Mouse (Mus musculus): ENCODE results near the gene Tspan4.

GRCm38 (mm10) chr7:141525580-141525925 is 50.5 kb downstream of the Tspan4 start:
- TF ChIP-seq POLR2A (IDR thresholded peaks at IDR 0.05; ENCODE audit: low read depth, low read length) (no peak), CTCF (IDR thresholded peaks at IDR 0.05; ENCODE audit: extremely low read depth, insufficient read depth, insufficient read length, insufficient replicate concordance) (no peak)
